In genomic region chr16:48623447-48623846, GRCm38 (mm10) we compare ENCODE assay signal across 10 mouse cellular contexts.
DNase-seq lines count a peak whose midpoint lies in the region; ATAC-seq and TF ChIP-seq lines count a peak whose summit lies in the region.
"Had no signal": no experiment of that assay in that cellular context is flagged by ENCODE, and none has a peak within 500 bp of the region (broad histone marks: within the 10 kb centered on the region; RNA-seq: fewer than 3 reads in every experiment).

No protein-coding gene starts in this region.

- H3K36me3 ChIP-seq in kidney, postnatal 0 days (ENCODE audit: insufficient read depth, low read length) = no peaks in the 10 kb centered on the region
- H3K36me3 ChIP-seq: hindbrain, embryonic 15.5 days; stomach, embryonic 15.5 days had no signal

- ATAC-seq in kidney, postnatal 0 days (replicated peaks; ENCODE audit: low FRiP score, low read depth) = no peak

- 78% methylated on average over 1 of the region's 1 CpGs for WGBS in kidney, postnatal 0 days

- no peaks in the 10 kb centered on the region for H3K9me3 ChIP-seq in kidney, postnatal 0 days (replicated peaks; ENCODE audit: low read length)
- H3K9me3 ChIP-seq: hindbrain, embryonic 15.5 days; stomach, embryonic 15.5 days had no signal

- no peak overlapping the region for H3K4me3 ChIP-seq in kidney, postnatal 0 days (replicated peaks; ENCODE audit: low read depth, low read length)
- H3K4me3 ChIP-seq: hindbrain, embryonic 15.5 days; stomach, embryonic 15.5 days had no signal

- H3K27ac ChIP-seq in kidney, postnatal 0 days = no peak overlapping the region
- H3K27ac ChIP-seq: hindbrain, embryonic 15.5 days; stomach, embryonic 15.5 days had no signal

- peak; percentile 49 for TF ChIP-seq CTCF in kidney, postnatal 0 days (IDR thresholded peaks at IDR 0.05; ENCODE audit: low read depth)

- no peak overlapping the region for H3K4me2 ChIP-seq in kidney, postnatal 0 days (ENCODE audit: low read length)
- H3K4me2 ChIP-seq: hindbrain, embryonic 15.5 days; stomach, embryonic 15.5 days had no signal

- H3K4me1 ChIP-seq in kidney, postnatal 0 days (replicated peaks; ENCODE audit: insufficient read depth, low read length) = no peaks in the 10 kb centered on the region
- H3K4me1 ChIP-seq: hindbrain, embryonic 15.5 days; stomach, embryonic 15.5 days had no signal

- H3K27me3 ChIP-seq in kidney, postnatal 0 days (ENCODE audit: insufficient read depth, low read length) = no peaks in the 10 kb centered on the region
- H3K27me3 ChIP-seq: hindbrain, embryonic 15.5 days; stomach, embryonic 15.5 days had no signal

- no peak overlapping the region for H3K9ac ChIP-seq in kidney, postnatal 0 days (ENCODE audit: low read depth, low read length)
- H3K9ac ChIP-seq: hindbrain, embryonic 15.5 days; stomach, embryonic 15.5 days had no signal

- no peak for DNase-seq in kidney, postnatal 0 days (ENCODE audit: low spot score)
- DNase-seq in kidney, postnatal 14 days = no peak
- DNase-seq in CD8-positive naive resting alpha-beta T cell, adult 2 months (ENCODE audit: low read depth in 2 of 2, low spot score in 2 of 2) = peak; percentile 17 to 44
- peak; percentile 20 for DNase-seq in c-Kit-positive CD71-negative TER-119-negative erythroid progenitor cells, embryonic 14.5 days (ENCODE audit: low read depth)
- peak; percentile 3 to 4 for DNase-seq in natural killer cell, adult 2 months (ENCODE audit: low spot score in 2 of 2)
- no peak for DNase-seq in cerebellum, adult 11-12 months
- DNase-seq in right cerebral cortex, postnatal 36 days (ENCODE audit: low spot score in 2 of 2) = no peak
- DNase-seq in urinary bladder, postnatal 10 days (ENCODE audit: low spot score) = no peak

Comparison
In these comparisons a context has a peak if more than half of its experiments do, and no peak if none do; other contexts are left out.
1. DNase-seq: peak in CD8-positive naive resting alpha-beta T cell, adult 2 months (2 of 2), c-Kit-positive CD71-negative TER-119-negative erythroid progenitor cells, embryonic 14.5 days (single experiment) and natural killer cell, adult 2 months (2 of 2); none in kidney, postnatal 0 days (single experiment), kidney, postnatal 14 days (single experiment), cerebellum, adult 11-12 months (single experiment), right cerebral cortex, postnatal 36 days (0 of 2) and urinary bladder, postnatal 10 days (single experiment).